Mouse (Mus musculus): Measurements from ENCODE around the gene Rhbdd1. TPM values are rescaled to one million over a fixed set of nuclear protein-coding genes. Genes with fewer than 3 reads are reported as not detected.

Gene Rhbdd1
- total RNA-seq, 2 experiments from 2014 or later, result 6.3 to 7.1 TPM

DNA sequence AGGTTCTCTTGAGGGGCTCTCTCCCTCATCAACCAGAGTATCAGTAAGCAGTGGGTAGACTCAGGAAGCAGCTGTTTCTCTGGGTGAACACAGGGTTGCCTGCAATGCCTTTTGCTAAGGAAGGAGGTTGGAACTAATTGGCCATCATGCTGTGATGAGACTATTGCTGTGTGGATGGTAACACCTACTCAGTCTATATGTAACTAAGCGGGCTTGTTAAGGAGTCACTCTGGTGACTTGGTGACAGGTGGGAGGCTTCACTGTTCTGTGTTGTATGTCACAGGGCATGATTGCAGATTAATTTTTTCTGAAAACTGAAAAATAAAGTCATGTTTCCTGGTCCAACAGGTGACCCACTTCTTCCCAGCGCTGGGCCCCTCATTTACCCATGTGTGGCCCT lies 36.8 kb downstream of the Rhbdd1 start:
- intact Hi-C loops (cut with DNase I), result no loop called here
- DNase-seq (ENCODE audit: low spot score in 2 of 2), result no peak

DNA sequence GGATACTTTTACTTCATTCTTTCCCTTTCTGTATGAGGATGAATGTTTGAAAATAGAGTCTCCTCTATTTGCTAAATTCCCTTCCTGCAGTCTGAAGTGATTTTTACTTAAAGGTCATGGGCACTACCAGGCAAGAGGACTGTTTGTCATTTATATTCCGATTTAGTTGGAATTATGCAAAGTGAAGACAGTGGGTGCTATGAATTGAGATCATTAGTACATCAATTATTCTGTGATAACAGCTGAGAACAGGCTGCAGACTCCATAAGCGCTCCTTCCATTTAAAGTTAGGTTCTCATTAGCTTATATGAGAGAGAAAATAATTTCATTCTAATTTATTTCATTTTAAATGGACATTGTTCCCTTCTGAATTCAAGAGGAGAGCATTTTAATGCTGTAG lies 37.5 kb downstream of the Rhbdd1 start:
- intact Hi-C loops (cut with DNase I), result no loop called here
- no peak for DNase-seq (ENCODE audit: low spot score in 2 of 2)

DNA sequence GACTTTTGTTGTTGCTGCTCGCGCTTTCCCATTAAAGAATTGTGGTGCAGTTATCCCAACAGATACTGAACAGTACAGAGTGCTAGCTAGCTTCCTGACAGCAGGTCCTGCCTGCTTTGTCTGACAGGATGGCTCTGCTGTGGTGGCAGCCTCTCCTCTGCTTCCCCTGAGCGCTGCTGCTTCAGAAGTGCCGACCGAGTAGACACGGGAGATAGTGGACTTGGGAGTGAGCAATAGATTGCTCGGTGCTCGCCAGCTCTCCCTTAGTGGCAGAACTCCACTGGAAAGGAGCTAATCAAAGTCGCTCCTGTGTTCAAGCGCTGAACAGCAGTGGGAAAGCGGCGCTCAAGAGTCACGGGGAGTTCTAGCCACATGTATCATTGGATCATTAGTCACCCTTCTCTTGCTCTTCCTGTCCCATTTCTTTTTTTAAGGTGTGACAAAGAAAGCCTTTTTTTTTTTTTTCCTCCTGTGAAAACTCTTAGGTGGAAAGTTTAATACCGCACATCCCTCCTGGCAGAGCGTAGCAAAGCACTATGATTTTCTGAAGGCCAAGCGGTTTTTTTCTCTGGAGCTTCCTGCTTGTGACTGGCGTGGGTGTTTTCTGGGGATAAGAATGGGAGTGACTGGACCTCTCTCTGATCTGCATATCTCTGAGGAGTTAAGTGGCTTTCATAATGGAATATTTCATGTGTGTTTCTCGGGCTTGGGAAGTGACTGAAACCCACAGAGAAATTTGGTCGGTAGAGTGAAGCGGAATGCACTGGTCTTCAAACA lies 42.8 kb downstream of the Rhbdd1 start:
- peak; percentile 5 to 26 for DNase-seq (ENCODE audit: low spot score in 2 of 2)
- intact Hi-C loops (cut with DNase I), result no loop called here

DNA sequence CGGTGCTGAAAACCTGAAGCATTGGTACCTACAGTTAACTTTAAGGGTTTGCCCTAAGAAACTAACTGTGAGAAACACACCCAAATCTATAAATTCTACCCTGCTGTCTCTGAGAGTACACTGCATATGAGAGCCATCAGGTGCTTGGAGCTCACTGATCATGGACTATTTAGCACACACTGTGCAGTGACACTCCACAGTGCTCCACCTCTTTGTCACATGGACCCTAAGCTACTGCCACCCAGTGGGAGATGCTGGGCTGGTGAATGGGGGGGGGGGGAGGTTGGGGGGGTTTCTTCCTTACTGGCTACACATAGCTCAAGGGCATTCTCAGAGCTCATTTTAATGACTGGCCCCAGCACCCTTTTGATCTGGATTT lies 43.4 kb downstream of the Rhbdd1 start:
- DNase-seq (ENCODE audit: low spot score in 2 of 2), result no peak
- intact Hi-C loops (cut with DNase I), result no loop called here

DNA sequence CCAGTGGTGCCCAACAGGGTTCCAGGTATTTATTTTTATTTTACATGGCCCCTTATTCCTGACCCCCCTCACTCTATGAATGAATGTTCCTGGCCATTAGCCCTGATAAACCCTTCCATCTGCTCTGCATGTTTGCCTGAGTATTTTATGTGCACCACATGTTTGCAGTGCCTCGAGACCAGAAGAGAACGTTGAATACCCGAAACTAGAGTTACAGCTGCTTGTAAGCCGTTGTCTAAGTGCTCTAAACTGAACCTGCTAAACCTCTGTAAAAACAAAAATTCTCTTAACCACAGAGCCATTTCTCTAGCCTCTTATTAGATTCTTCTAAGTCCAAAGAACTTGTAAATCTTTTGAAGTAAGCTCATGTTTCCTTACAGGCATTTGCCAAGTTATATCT lies 45.0 kb downstream of the Rhbdd1 start:
- DNase-seq (ENCODE audit: low spot score in 2 of 2), result no peak
- intact Hi-C loops (cut with DNase I), result no loop called here

DNA sequence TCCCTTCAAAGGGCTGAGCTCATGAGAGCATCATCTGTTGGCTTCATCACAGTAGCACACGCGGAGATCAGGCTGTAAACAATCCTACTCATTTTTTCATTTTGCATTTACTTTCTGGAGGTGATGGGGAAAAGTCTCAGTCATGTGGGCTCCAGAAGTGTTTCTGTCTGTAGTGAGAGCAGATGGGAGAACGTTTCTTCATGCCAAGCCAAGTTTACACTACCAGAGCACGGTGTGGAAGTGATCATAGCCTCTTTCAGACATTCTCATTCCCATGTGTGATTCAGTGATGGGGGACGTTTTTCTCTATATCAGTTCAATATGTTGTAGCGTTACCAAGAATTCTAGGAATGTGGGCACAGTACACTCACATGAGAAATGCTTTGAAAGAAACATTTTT lies 45.9 kb downstream of the Rhbdd1 start:
- intact Hi-C loops (cut with DNase I), result no loop called here
- peak; percentile 14 to 73 for DNase-seq (ENCODE audit: low spot score in 2 of 2)

DNA sequence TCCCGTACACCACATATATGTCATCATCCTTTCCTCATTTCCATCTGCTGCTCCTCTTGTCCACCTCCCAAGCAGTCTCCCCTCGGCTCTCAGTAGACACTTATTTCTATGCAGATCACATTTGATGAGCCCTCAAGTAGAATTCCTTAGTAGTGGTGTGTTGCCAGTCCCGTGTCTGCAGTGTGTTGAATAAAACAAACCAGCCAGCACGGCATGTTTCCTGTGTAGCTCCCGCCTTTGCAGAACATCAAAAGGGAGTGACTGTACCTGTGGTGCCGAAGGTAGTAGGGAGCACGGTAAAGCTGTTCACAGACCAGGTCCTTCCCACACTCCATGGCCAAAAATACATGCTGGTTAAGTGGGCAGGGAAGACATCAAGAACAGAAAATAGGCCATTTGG lies 47.8 kb downstream of the Rhbdd1 start:
- intact Hi-C loops (cut with DNase I), result no loop called here
- DNase-seq (ENCODE audit: low spot score in 2 of 2), result no peak

DNA sequence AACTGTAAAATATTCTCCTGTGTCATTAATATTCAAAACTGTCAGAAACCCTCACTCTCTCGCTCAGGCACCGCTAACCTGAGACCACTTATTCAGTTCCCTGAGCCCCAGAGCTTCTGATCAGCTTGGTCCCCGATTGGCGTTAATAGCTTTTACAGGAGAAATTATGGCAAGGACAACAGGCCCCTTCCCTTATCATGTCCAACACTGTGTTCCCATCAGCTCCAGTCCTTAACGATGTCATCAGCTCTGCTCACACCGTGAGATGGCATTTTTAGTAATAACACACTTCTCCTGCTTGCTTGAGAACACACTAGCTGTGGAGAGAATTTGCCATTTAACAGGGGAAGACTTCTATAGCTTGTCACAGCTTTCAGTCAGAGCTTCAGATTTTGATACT lies 48.2 kb downstream of the Rhbdd1 start:
- intact Hi-C loops (cut with DNase I), result no loop called here

DNA sequence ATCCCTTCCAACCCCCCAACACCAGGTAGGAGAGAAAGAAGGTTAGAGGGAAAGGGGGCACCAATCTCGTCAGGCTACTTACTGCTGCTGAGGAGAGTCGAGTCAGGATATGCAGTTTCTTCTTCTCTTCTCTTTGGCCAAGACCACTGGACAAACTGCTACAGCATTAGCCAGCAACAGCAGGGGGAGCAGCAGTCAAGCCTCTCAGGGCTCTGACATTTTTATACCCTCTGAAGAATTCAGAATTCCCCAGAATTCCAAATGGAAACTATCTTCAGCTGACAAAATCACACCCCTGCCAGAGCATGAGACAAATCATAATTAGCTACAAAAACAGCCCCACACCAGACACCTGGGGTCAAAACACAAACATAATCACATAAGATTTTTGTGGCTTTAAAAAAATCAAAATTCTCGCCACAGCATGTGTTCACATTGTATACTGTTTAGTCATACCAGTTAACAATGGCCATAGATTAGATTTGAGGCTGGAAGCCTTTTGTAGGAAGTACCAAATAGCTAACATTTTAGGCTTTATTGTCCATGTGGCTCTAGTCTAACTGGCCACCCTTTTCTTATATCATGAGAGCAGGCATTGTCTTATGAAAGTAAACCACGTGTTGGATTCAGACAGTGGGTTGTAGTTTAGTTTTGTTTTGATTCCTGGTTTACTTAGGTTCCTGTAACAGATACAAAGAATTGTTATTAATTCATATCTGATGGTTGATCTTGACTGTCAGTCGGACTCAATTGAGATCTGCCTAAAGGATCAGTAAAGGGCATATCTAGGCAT lies 55.6 kb downstream of the Rhbdd1 start:
- intact Hi-C loops (cut with DNase I), result no loop called here
- no peak for DNase-seq (ENCODE audit: low spot score in 2 of 2)

More for the DNA sequence above, 48.2 kb downstream of the Rhbdd1 start:
- DNase-seq (ENCODE audit: low spot score in 2 of 2), result no peak

DNA sequence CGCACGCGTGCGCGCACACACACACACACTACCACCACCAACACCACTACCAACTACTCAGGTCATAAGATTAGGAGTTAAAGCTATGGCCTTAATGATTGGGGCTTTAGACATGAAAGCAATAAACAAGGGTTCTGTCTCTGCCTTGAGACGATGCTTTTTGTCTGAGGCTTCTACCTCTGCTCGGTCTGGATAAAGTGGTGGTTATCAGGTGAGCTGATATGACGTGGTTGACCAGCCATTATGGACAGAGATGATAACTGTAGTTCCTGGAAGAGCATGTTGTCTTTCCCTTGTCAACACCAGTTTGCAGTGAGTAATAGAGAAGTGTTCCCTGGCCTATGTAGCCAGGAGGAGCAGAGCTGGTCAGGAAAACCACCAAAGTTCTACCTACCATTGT lies 57.7 kb downstream of the Rhbdd1 start:
- intact Hi-C loops (cut with DNase I), result no loop called here
- no peak for DNase-seq (ENCODE audit: low spot score in 2 of 2)

DNA sequence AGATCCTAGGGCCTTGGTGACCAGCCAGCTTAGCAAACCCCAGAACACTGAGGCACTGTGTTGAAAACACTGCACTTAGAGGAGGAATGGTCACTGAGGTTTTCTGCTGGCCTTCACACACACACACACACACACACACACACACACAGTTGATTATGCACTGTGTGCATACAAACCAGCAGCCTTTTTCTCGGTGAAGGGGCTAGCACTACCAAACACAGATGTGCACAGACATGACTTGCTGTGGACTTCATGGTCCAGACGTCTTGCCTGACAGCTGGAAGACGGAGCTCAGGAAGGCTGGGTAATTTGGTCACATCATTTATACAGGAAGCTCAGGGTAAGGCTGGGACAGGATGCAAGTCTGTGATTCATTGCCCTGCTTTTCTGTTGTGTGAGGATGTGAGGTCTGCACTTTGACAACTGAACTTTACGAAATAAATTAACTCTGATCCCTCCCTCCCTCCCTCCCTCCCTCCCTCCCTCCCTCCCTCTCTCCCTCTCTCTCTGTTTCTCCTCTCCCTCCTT lies 58.6 kb downstream of the Rhbdd1 start:
- intact Hi-C loops (cut with DNase I), result no loop called here
- no peak for DNase-seq (ENCODE audit: low spot score in 2 of 2)

DNA sequence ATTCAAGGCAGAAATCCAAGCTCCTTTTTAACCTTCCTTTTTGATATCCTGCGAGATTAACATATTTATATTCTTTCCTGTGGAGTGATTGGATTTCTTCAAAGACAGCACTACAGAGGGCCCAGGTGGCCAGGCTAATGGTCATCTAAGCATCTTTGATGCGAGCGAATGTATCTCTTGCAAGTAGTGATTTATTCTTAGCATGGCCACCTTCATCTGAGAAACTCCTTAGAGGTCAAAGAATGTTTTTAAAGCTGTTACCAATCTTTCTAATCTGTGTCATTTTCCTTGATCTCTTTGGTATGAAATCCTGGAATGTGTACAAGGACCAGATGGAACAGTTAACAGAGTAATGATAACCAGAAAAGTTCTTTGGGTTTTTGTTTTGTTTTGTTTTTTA lies 59.2 kb downstream of the Rhbdd1 start:
- intact Hi-C loops (cut with DNase I), result no loop called here
- no peak for DNase-seq (ENCODE audit: low spot score in 2 of 2)

DNA sequence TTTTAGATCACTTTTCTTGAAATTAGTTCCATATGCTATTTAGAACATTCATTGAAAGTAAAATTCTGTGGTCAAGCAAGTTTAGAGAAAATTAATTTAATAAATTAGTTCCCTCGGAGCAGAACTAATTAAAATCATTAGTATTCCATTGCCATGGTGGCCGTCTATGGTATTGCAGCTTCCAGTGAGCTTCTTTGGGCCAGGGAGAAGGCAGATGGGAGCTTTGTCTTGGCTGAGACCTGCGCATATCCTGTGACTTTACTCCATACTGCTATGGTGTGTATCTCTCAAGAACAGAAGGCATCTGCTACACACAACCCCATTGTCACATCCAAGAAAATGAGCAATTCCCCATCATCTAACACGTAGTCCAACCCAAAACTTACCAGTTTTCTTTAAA lies 65.7 kb downstream of the Rhbdd1 start:
- intact Hi-C loops (cut with DNase I), result no loop called here
- DNase-seq (ENCODE audit: low spot score in 2 of 2), result no peak

DNA sequence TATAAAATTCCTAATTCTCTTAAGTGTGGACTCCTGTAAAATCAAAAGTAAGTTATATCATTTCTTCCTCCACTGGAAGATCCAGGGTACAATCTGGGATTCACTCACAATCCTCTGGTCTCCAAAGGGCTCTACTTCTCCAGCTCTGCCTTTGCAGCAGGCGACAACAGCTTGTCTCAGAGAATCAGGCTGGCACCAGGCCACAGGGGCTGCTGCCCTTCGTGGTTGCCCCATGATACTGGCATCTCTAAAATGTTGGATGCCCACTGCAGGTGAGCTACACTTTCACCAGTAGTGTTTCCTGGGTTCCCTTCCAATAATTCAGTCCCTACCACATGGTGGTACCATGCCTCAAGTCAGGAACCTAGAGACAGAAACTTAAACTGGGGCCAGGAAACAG lies 67.9 kb downstream of the Rhbdd1 start:
- intact Hi-C loops (cut with DNase I), result no loop called here

DNA sequence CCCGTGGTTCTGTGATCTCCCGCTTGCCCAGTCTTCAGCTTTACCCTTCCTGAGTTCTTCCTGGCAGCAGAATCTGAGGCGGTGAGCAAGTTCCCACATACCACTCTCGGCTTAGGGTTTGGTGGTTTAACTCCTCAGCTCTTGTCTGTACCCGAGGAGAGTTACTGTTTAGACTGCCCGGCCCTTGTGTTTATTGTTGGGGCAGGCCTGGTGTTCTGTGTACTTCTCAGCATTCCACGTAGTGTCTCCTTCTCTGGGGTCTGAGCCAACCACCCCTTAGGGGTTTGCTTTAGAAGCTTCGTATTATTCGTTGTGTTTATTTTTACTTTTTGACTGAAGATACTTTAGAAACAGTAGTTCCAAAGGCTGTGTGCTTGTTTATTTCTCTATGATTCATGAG lies 68.8 kb downstream of the Rhbdd1 start:
- no peak for DNase-seq (ENCODE audit: low spot score in 2 of 2)
- intact Hi-C loops (cut with DNase I), result no loop called here

More for the DNA sequence above, 67.9 kb downstream of the Rhbdd1 start:
- DNase-seq (ENCODE audit: low spot score in 2 of 2), result no peak

DNA sequence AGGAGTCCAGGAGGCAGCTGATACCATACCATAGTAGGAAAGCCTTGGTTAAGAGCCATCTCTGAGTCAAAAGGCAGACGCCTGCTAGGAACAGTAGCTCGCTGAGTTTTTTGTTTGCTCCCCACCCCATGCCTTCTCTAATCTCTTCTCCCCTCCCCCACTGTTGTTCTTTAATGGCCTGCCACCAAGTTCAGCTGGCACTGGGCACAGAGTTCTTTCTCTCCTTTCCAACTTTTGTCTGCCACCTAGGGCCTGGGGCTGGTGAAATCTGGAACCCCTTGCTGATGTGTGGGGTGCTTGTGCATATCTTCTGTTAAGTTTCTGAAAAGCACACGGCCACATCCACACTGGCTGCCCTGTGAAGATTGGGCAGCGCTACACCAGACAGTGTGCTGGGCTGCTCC lies 69.6 kb downstream of the Rhbdd1 start:
- intact Hi-C loops (cut with DNase I), result no loop called here
- no peak for DNase-seq (ENCODE audit: low spot score in 2 of 2)

DNA sequence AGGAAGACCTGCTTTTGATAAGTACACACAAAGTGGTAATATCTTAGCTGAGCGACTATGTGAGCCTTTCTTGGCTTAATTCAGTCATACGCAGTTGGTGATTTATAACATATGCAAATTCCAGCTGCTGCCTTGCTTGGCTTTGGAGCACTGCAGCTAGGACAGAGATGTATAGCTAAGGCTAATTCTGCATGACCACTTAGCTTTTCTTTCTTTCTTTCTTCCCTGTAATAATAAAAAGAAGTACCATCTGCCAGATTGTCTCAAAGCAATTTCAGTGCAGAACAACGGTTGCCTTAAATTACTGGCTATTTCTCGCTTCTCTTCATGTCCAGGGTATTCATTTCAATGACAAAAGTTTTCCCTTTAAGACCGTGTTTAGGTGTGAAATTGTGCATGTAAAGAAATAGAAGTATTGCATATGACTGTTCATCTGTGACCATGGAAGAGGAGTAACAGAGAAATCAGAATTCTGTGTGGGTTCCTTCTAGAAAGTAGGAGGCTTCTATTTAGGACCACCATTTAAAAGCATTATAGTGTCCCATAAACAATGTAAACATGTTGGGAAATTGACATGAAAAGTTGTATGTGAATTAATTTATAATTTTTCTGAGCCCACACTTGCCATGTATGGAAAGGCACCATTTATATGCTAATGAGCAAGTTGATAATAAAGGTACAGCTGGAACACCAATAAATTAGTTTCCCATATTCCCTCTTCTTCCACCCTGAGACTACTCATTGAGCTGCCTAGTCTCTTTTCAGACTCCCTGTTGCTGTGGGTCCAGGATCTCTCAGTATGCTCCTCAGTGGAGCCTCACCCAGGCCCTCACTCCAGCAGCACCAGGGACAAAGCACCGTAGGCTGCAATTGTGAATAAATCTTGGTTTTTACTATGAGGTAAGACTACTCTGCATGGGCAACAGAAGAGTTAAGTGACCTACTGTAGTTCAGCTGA lies 70.8 kb downstream of the Rhbdd1 start:
- intact Hi-C loops (cut with DNase I), result no loop called here
- no peak for DNase-seq (ENCODE audit: low spot score in 2 of 2)

DNA sequence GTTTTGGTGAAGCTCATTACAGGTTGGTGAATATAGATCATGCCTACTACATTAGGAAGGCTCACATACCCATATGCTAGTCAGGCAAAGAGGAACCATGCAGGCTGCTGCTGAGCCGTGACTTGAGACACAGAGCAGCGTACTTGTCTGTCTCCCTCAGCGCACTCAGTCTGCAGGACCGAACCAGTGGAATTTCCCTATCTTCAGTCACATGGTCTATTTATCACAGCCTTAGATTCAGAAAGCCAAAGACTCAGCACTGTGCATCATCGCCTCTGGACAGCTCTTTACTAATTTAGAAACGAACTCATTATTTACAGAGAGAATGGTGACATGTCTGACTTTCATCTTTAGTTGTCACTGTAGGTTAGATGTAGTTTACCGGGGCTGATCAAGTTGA lies 73.1 kb downstream of the Rhbdd1 start:
- intact Hi-C loops (cut with DNase I), result no loop called here
- no peak for DNase-seq (ENCODE audit: low spot score in 2 of 2)

DNA sequence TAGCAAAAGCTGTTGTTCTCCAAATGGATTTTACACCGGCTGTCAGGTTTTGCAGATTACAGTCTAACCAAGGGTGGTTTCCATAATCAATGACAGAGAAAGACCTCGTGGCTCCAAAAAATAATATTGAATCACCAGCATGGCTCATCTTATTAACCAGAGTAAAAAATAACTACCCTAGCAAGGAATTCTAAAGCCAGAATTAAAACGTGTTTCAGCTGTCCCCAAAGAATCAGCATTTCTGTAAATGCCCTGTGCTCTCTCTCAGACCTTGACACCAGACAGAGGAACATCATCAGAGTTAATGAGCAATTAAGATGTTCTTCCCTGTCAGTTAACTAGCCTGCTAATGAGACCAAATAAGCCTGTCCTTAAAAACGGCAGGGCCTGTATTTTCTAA lies 79.1 kb downstream of the Rhbdd1 start:
- intact Hi-C loops (cut with DNase I), result no loop called here
- DNase-seq (ENCODE audit: low spot score in 2 of 2), result no peak

DNA sequence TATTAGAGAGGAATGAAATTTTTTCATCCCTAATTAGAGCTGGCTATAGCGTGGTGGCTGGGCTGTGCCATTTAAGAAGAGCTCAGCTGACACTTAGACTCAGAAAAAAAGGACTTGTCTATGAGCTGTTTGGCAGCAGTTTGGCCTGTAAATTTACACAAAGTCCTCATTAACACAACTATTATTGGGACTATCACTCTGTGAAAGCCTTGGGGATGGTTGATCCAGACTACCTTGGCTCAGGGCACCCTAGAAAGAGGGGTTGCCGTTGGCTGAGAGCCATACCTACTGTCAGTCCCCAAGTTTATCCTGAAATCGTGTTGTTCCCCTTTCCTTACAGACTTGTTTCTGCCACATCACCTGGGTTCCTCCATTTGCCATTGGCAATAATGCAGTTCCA lies 91.5 kb downstream of the Rhbdd1 start:
- no peak for DNase-seq (ENCODE audit: low spot score in 2 of 2)
- intact Hi-C loops (cut with DNase I), result no loop called here
